Mouse (Mus musculus) ES-Bruce4 (cell line): ENCODE results near the gene Setd1b.

ENCODE experiments used
- CTCF ChIP-seq: IDR thresholded peaks from one replicate; pipeline ENCODE4 v1.8.1; 2011; ENCODE audit warnings: low read depth, low read length
- POLR2A ChIP-seq: IDR thresholded peaks from one replicate; pipeline ENCODE4 v1.8.1; 2011; ENCODE audit warnings: low read length; ENCODE audit not compliant: insufficient read depth

DNA sequence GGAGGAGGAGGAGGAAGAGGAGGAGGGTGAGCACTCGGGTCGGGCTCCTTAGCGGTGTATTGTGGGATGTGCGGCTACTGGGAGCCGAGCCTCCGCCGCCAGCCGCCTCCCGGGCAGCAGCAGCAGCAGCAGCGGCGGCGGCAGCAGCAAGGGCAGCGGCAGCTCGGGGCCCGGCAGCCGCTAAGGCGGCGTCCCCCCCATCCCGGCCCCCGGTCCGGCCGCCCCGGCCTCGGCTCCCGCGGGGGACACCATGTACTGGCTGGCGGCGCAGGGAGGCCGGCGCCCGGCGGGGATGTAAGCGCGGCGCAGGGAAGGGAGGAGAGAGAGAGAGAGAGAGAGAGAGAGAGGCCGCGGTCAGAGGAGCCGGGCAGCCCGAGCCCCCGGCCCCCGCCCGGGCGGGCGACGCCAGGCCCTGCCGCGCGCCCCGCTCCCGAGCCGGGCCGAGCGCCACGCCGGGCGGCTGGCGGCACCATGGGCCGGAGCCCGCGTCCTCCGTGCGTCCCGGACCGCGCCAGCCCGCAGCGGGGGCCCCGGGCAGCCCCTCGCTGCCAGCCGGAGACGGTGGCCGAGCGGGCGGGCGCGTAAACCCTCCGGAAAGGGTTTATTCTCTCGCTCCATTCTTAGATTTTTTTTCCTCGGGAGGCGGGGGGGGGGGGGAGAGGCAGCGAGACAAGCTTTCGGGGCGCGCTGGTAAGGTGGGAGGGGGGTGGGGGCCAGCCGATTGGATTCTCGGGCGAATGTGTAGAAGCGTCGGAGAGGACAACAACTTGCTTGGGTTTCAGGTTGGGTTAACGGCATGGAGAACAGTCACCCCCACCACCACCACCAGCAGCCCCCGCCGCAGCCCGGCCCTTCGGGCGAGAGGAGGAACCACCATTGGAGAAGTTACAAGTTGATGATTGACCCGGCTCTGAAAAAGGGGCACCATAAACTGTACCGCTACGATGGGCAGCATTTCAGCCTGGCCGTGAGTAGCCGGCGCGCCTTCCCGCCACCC lies at the start of gene Setd1b:
- TF ChIP-seq CTCF (no peak), POLR2A (no peak)
